Mouse (Mus musculus): ENCODE measurements around the gene Nhp2. TPM values are rescaled to one million over a fixed set of nuclear protein-coding genes. Genes with fewer than 3 reads are reported as not detected.
A peak's percentile ranks its signal among the peaks of the same experiment; 100 is the strongest.

Nhp2 gene
- total and polyA plus RNA-seq, 3 experiments: 649 to 6,489 (median 739) TPM

DNA sequence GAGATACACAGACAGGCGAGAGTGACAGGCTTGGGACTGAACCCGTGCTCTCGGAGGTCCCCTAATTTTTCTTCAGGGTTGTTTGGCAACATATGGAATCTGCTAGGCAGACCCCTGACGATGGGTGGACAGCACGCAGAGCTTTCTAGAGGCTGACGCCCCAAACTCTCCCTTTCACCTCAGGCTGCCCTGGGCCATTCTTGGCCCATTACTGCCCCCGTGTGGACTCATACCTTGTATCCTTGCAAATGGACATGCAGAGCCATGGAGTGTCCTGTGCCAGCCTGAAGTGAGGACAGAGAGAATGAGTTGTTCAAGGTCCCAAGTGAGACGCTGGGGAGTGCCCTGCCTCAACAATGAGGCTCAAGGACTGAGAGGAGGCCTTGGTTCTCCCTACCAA is 36.8 kb upstream of the Nhp2 start (continued):
- TF ChIP-seq CHD1 (IDR thresholded peaks at IDR 0.05; ENCODE audit: low read depth, low read length) (no peak), USF2 (IDR thresholded peaks at IDR 0.05; ENCODE audit: borderline replicate concordance in 1 of 2, insufficient read depth in 1 of 2, low read depth in 1 of 2, low read length in 2 of 2) (no peak), MEF2A (IDR thresholded peaks at IDR 0.05; ENCODE audit: extremely low read depth, insufficient replicate concordance, low read depth, low read length, poor library complexity, severe bottlenecking) (no peak), POLR2AphosphoS2 (IDR thresholded peaks at IDR 0.05; ENCODE audit: low read length) (no peak), USF1 (IDR thresholded peaks at IDR 0.05; ENCODE audit: low read depth, low read length) (no peak), NRF1 (IDR thresholded peaks at IDR 0.05; ENCODE audit: insufficient read depth, low read depth, low read length, poor library complexity, severe bottlenecking) (no peak)

DNA sequence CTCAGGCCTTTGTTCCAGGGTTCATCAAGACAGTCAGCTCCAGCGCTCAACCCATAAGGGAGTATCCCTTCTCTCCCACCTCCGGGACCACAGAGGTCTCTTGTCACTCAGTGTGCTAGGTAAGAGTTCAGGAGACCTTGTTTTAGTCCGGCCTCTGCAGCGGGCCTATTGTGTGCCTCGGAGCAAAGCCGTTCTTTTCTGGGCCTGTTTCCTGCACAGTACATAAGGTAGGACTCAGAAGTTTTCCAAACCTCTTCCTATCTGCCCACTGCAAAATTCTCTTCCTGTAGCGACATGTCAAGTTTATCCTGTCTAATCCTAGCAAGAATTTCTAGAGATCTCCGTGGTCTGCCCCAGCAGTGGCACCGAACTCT is 35.5 kb upstream of the Nhp2 start:
- peak overlapping the region; percentile 68 to 81 for H3K4me3 ChIP-seq (ENCODE audit: control insufficient read depth in 1 of 2, insufficient read depth in 1 of 2, low read depth in 2 of 2, low read length in 2 of 2)
- H3K4me1 ChIP-seq (ENCODE audit: control insufficient read depth in 1 of 2, insufficient read depth in 2 of 2, low read length in 2 of 2): peaks cover 0 to 3% of the 10 kb centered on the region in 2 experiments; a peak in 2 of 4 replicates
- H3K27ac ChIP-seq (ENCODE audit: control insufficient read depth, low read depth, low read length): peak overlapping the region; percentile 83
- H3K9me3 ChIP-seq (replicated peaks; ENCODE audit: insufficient read depth, low read length): no peaks in the 10 kb centered on the region
- TF ChIP-seq ELF1 (IDR thresholded peaks at IDR 0.05; ENCODE audit: low read depth, low read length) (0 out of 2 replicates have a peak, but pooled peaks have one; percentile 2), ZKSCAN1 (IDR thresholded peaks at IDR 0.05; ENCODE audit: low read depth, low read length) (0 out of 2 replicates have a peak, but pooled peaks have one; percentile 52), E2F4 (IDR thresholded peaks at IDR 0.05; ENCODE audit: borderline replicate concordance, low read depth, low read length) (no peak), ZMIZ1 (IDR thresholded peaks at IDR 0.05; ENCODE audit: low read depth, low read length) (no peak), CHD1 (IDR thresholded peaks at IDR 0.05; ENCODE audit: low read depth, low read length) (no peak)
- peaks cover 21% of the 10 kb centered on the region for H3K79me2 ChIP-seq (ENCODE audit: control insufficient read depth, insufficient read depth, low read length, poor library complexity)
- peaks cover 6 to 10% of the 10 kb centered on the region in 2 experiments for H3K36me3 ChIP-seq (ENCODE audit: control insufficient read depth in 1 of 2, insufficient read depth in 2 of 2, low read length in 2 of 2)
- no peak for DNase-seq (ENCODE audit: low read depth, low spot score)
- no peaks in the 10 kb centered on the region for H3K27me3 ChIP-seq (ENCODE audit: control insufficient read depth in 1 of 2, insufficient read depth in 2 of 2, low read length in 2 of 2)
- peak overlapping the region; percentile 89 for H3K9ac ChIP-seq (ENCODE audit: control insufficient read depth, low read depth, low read length, poor library complexity, severe bottlenecking)

DNA sequence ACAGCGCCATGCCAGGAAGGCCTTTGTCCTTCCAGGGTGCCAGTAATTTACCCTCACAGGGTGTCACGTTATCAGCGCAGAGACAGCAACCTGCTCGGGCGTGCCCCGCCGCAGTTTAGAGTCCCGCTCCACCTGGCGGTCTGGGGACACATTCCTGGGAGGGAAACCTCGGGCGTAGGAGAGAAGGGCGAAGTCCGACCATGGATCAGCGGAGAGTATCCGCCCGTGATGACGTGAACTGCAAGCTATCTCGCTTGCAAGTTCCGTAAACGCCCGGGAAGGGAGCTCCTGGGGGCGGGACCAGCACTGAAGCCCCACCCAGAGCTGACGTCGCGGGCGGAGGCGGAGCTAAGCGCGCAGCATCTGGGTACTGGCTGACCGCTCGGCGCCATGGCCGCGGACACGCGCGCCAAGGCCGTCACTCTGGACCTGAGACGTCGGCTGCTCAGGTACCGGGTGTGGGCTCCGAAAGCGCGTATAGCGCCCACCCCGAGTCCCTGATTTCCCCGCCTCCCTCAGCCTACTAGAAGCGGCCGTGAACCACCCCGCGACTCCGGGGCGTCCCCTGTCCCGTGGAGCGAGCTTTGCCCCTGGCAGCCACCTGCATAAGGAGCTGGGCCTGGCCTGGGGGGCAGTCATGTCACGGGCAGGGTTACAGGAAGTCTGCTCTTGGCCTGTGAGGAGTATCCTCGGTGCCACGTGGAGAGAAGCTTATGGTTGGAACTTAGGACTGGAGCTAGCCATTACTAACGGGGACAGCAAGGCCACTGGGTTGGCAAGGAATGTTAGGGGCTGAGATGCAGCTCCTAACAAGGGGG is 34.9 kb upstream of the Nhp2 start, which contains the start of gene Phykpl:
Gene Phykpl, plus strand, starts transcription at position 327 of the 818 bp plus-strand sequence.
- H3K4me1 ChIP-seq (ENCODE audit: control insufficient read depth in 1 of 2, insufficient read depth in 2 of 2, low read length in 2 of 2): peaks cover 0 to 3% of the 10 kb centered on the region in 2 experiments; a peak in 2 of 4 replicates
- peaks cover 21% of the 10 kb centered on the region for H3K79me2 ChIP-seq (ENCODE audit: control insufficient read depth, insufficient read depth, low read length, poor library complexity)
- TF ChIP-seq EP300 (IDR thresholded peaks at IDR 0.05; ENCODE audit: low read depth in 1 of 2, low read length in 2 of 2): no peak
- TF ChIP-seq ZMIZ1 (IDR thresholded peaks at IDR 0.05; ENCODE audit: low read depth, low read length): peak; percentile 96
- TF ChIP-seq CHD1 (IDR thresholded peaks at IDR 0.05; ENCODE audit: low read depth, low read length): 0 out of 2 replicates have a peak, but pooled peaks have one; percentile 29
- peak; percentile 71; the same call in 1 of the 2 replicates for TF ChIP-seq E2F4 (IDR thresholded peaks at IDR 0.05; ENCODE audit: borderline replicate concordance, low read depth, low read length)
- TF ChIP-seq TAL1 (IDR thresholded peaks at IDR 0.05; ENCODE audit: low read length): no peak
- TF ChIP-seq MAFK (IDR thresholded peaks at IDR 0.05; ENCODE audit: borderline replicate concordance, low read depth, low read length): no peak
- 0 out of 2 replicates have a peak, but pooled peaks have one; percentile 42 for TF ChIP-seq NRF1 (IDR thresholded peaks at IDR 0.05; ENCODE audit: insufficient read depth, low read depth, low read length, poor library complexity, severe bottlenecking)
- no peak for TF ChIP-seq ZNF384 (IDR thresholded peaks at IDR 0.05; ENCODE audit: low read depth, low read length)
- TF ChIP-seq SIN3A (IDR thresholded peaks at IDR 0.05; ENCODE audit: low read length): peak; percentile 72; the same call in 1 of the 2 replicates
- peak; percentile 35; the same call in 1 of the 2 replicates for TF ChIP-seq MAZ (IDR thresholded peaks at IDR 0.05; ENCODE audit: low read depth, low read length)
- TF ChIP-seq JUND (IDR thresholded peaks at IDR 0.05; ENCODE audit: low read depth, low read length): no peak
- no peak; the same call in 1 of the 2 replicates for TF ChIP-seq ZKSCAN1 (IDR thresholded peaks at IDR 0.05; ENCODE audit: low read depth, low read length)
- TF ChIP-seq MAX (IDR thresholded peaks at IDR 0.05; ENCODE audit: low read length): peak; percentile 75
- TF ChIP-seq MYB (IDR thresholded peaks at IDR 0.05; ENCODE audit: low read depth, low read length): no peak
- TF ChIP-seq POLR2AphosphoS5 (IDR thresholded peaks at IDR 0.05; ENCODE audit: borderline replicate concordance, low read depth, low read length): peak; percentile 81
- peak; percentile 83 for TF ChIP-seq MYC (IDR thresholded peaks at IDR 0.05; ENCODE audit: low read depth, low read length)
- TF ChIP-seq GABPA (IDR thresholded peaks at IDR 0.05; ENCODE audit: low read depth, low read length): no peak
- TF ChIP-seq POLR2A (IDR thresholded peaks at IDR 0.05; ENCODE audit: control insufficient read depth in 1 of 2, insufficient read depth in 1 of 2, low read depth in 1 of 2, low read length in 2 of 2, poor library complexity in 1 of 2): peak; percentile 95 to 96
- no peak for TF ChIP-seq GATA1 (IDR thresholded peaks at IDR 0.05; ENCODE audit: low read depth, low read length)
- TF ChIP-seq KAT2A (conservative IDR thresholded peaks at IDR 0.05; ENCODE audit: low read depth, low read length): no peak
- no peak for TF ChIP-seq USF1 (IDR thresholded peaks at IDR 0.05; ENCODE audit: low read depth, low read length)

More for the DNA sequence above, 34.9 kb upstream of the Nhp2 start, which contains the start of gene Phykpl:
- DNase-seq (ENCODE audit: low read depth, low spot score): peak; percentile 98
- Histone ChIP-seq H3K36me3 (ENCODE audit: control insufficient read depth in 1 of 2, insufficient read depth in 2 of 2, low read length in 2 of 2) (peaks cover 6 to 14% of the 10 kb centered on the region in 2 experiments), H3K9ac (ENCODE audit: control insufficient read depth, low read depth, low read length, poor library complexity, severe bottlenecking) (peak within 1 kb of the TSS; percentile 89), H3K27ac (ENCODE audit: control insufficient read depth, low read depth, low read length) (peak within 1 kb of the TSS; percentile 83), H3K9me3 (replicated peaks; ENCODE audit: insufficient read depth, low read length) (no peaks in the 10 kb centered on the region), H3K27me3 (ENCODE audit: control insufficient read depth in 1 of 2, insufficient read depth in 2 of 2, low read length in 2 of 2) (no peaks in the 10 kb centered on the region), H3K4me3 (ENCODE audit: control insufficient read depth in 1 of 2, insufficient read depth in 1 of 2, low read depth in 2 of 2, low read length in 2 of 2) (peak within 1 kb of the TSS; percentile 75 to 81)

Data from MEL (cell line).